Mouse (Mus musculus) liver, adult 2 months (tissue): Measurements from ENCODE around the gene Pofut2.

Source experiments
- CTCF ChIP-seq: fragments of 200-500 bp; IDR thresholded peaks from 2 replicates; pipeline ENCODE4 v1.5.1; 2011; ENCODE audit warnings: low read depth, low read length, control low read depth
- POLR2A ChIP-seq: fragments of 200-500 bp; IDR thresholded peaks from 2 replicates; pipeline ENCODE4 v1.6.1; 2011; ENCODE audit warnings: low read length, control low read depth; ENCODE audit not compliant: insufficient read depth; ENCODE audit errors: extremely low read depth

DNA sequence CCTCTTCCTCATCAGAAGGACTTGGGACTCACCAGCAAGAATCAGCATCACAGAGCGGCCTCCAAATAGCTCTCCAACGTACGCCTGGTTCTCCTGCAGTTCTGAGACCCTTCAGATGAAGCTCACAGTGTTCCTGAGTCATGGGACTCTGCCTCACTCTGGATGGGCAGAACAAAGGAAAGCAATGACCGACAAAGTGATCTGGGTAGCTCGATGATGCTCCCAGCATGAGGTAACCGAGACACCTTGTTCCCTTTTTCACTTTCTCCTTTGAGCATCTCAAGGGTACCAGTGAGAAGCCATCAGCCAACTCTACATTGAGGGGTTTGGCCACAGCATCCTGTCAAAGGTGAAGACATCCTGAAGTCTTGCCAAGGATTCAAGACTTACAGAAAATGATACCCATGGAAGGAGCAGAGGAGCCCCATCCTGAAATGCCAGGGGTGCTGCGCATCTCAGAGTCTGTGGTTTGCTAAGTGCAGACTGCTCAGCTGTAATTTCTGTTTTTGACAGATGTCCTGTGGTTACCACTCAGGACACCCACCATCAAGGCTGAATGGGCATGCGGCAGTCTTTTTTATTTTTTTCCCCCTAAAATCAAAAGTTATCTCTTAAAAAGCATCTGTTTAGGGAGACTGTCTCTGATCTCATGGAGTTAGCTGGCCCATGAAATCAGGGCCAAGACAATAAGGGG, 32.9 kb upstream of the Pofut2 start:
- TF ChIP-seq CTCF = no peak
- no peak for TF ChIP-seq POLR2A
